Mouse (Mus musculus): ENCODE measurements at regions not wholly inside any gene's neighbourhood (a gene's known extent, or its start where the extent isn't known, plus 50 kb on each side); places are given as distances from the start of the nearest gene placed in this dataset.

- H3K4me2 ChIP-seq, result no peak overlapping the region
- H3K36me3 ChIP-seq (ENCODE audit: insufficient read depth), result no peaks in the 10 kb centered on the region
- H3K27me3 ChIP-seq (ENCODE audit: insufficient read depth, low read length), result no peaks in the 10 kb centered on the region
- ATAC-seq (ENCODE audit: insufficient read depth), result peak; percentile 64; the same call in 1 of the 2 replicates
- no peak for TF ChIP-seq CTCF (IDR thresholded peaks at IDR 0.05; ENCODE audit: low read depth)
- no peaks in the 10 kb centered on the region for H3K9me3 ChIP-seq (ENCODE audit: low read depth, low read length)
- peaks cover 16% of the 10 kb centered on the region for H3K4me1 ChIP-seq (ENCODE audit: insufficient read depth)
- no peak overlapping the region; the same call in 1 of the 2 replicates for H3K27ac ChIP-seq (ENCODE audit: low read depth)
- WGBS, result 40% methylated on average over 8 of the region's 8 CpGs
- DNase-seq, result peak; percentile 36
- no peak overlapping the region for H3K9ac ChIP-seq
- no peak overlapping the region for H3K4me3 ChIP-seq (ENCODE audit: low read depth, low read length)
Measured at GRCm38 (mm10) chr2:79548039-79548600, 87.0 kb upstream of the Itprid2 start.

DNA sequence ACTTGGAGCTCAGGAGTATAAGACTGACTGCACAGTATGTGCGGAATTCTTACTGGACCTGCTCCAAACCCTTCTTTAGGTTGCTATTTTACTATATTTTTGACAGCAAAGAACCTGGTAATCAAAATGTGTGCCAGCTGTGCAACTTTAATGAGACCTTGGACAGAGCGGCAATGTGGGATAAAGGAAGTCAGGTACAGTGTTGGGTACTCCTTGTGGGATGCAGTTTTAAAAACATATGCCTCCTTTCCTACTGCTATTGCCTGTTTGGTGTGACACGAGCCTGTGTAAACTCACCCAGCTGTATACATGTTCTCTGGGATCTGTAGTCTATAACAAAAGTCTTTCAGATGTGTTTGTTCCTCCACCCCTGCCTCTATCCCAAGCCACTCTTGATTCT, 85.4 kb upstream of the Itprid2 start:
- 74% methylated on average over 3 of the region's 3 CpGs for WGBS
- Histone ChIP-seq H3K27ac (ENCODE audit: low read depth) (no peak overlapping the region), H3K4me3 (ENCODE audit: low read depth, low read length) (no peak overlapping the region), H3K9ac (no peak overlapping the region), H3K9me3 (ENCODE audit: low read depth, low read length) (no peaks in the 10 kb centered on the region), H3K4me1 (ENCODE audit: insufficient read depth) (peaks cover 9% of the 10 kb centered on the region), H3K36me3 (ENCODE audit: insufficient read depth) (no peaks in the 10 kb centered on the region), H3K4me2 (no peak overlapping the region), H3K27me3 (ENCODE audit: insufficient read depth, low read length) (no peaks in the 10 kb centered on the region)
- TF ChIP-seq CTCF (IDR thresholded peaks at IDR 0.05; ENCODE audit: low read depth), result no peak
- ATAC-seq (ENCODE audit: insufficient read depth), result no peak
- DNase-seq, result no peak

GRCm38 (mm10) chr2:79550432-79550831, 84.7 kb upstream of the Itprid2 start:
- 83% methylated on average over 3 of the region's 3 CpGs for WGBS
- ATAC-seq (ENCODE audit: insufficient read depth) (no peak), DNase-seq (no peak)
- Histone ChIP-seq H3K9me3 (ENCODE audit: low read depth, low read length) (no peaks in the 10 kb centered on the region), H3K9ac (no peak overlapping the region), H3K36me3 (ENCODE audit: insufficient read depth) (no peaks in the 10 kb centered on the region), H3K27me3 (ENCODE audit: insufficient read depth, low read length) (no peaks in the 10 kb centered on the region), H3K4me1 (ENCODE audit: insufficient read depth) (peaks cover 8% of the 10 kb centered on the region; the same call in 1 of the 2 replicates), H3K4me3 (ENCODE audit: low read depth, low read length) (no peak overlapping the region), H3K4me2 (no peak overlapping the region), H3K27ac (ENCODE audit: low read depth) (no peak overlapping the region)
- no peak for TF ChIP-seq CTCF (IDR thresholded peaks at IDR 0.05; ENCODE audit: low read depth)

GRCm38 (mm10) chr2:79552481-79552880, 82.7 kb upstream of the Itprid2 start:
- ATAC-seq (ENCODE audit: insufficient read depth) (no peak), DNase-seq (no peak)
- no peaks in the 10 kb centered on the region for H3K9me3 ChIP-seq (ENCODE audit: low read depth, low read length)
- no peak overlapping the region for H3K4me3 ChIP-seq (ENCODE audit: low read depth, low read length)
- no peak overlapping the region for H3K27ac ChIP-seq (ENCODE audit: low read depth)
- no peak for TF ChIP-seq CTCF (IDR thresholded peaks at IDR 0.05; ENCODE audit: low read depth)
- no peaks in the 10 kb centered on the region for H3K27me3 ChIP-seq (ENCODE audit: insufficient read depth, low read length)
- H3K9ac ChIP-seq, result no peak overlapping the region
- H3K4me2 ChIP-seq, result no peak overlapping the region
- H3K4me1 ChIP-seq (ENCODE audit: insufficient read depth), result peaks cover 6% of the 10 kb centered on the region; the same call in 1 of the 2 replicates
- no peaks in the 10 kb centered on the region for H3K36me3 ChIP-seq (ENCODE audit: insufficient read depth)
- WGBS, result 82% methylated on average over 5 of the region's 5 CpGs

DNA sequence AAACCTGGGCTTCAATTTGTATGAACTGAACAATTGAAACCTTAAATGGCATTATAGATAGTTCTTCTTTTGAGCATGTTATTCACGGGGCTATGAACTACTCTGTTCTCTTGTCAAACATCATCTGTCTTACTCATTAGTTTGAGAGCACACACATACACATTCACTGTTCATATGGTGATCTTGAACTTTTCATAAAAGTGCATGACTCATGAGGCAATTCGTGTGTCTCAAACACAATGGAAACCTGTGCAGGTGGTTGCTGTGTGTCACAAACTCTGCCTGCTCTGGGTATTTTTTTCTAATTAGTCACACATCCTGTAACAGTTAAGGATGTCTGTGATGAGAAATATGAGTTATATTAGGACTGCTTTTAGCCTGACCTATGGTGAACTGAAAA, 79.8 kb upstream of the Itprid2 start:
- WGBS, result 63% methylated on average over 2 of the region's 2 CpGs
- H3K9ac ChIP-seq, result no peak overlapping the region

GRCm38 (mm10) chr2:79557361-79557760, 77.8 kb upstream of the Itprid2 start:
- no peaks in the 10 kb centered on the region for H3K4me1 ChIP-seq (ENCODE audit: insufficient read depth)
- H3K9me3 ChIP-seq (ENCODE audit: low read depth, low read length), result no peaks in the 10 kb centered on the region
- H3K27ac ChIP-seq (ENCODE audit: low read depth), result no peak overlapping the region
- H3K4me2 ChIP-seq, result no peak overlapping the region
- no peak overlapping the region for H3K9ac ChIP-seq
- H3K27me3 ChIP-seq (ENCODE audit: insufficient read depth, low read length), result no peaks in the 10 kb centered on the region
- TF ChIP-seq CTCF (IDR thresholded peaks at IDR 0.05; ENCODE audit: low read depth), result no peak
- 86% methylated on average over 3 of the region's 3 CpGs for WGBS
- H3K36me3 ChIP-seq (ENCODE audit: insufficient read depth), result no peaks in the 10 kb centered on the region
- no peak for ATAC-seq (ENCODE audit: insufficient read depth)
- no peak overlapping the region for H3K4me3 ChIP-seq (ENCODE audit: low read depth, low read length)
- DNase-seq, result no peak

More for the DNA sequence above, 79.8 kb upstream of the Itprid2 start:
- Histone ChIP-seq H3K27me3 (ENCODE audit: insufficient read depth, low read length) (no peaks in the 10 kb centered on the region), H3K4me2 (no peak overlapping the region), H3K4me3 (ENCODE audit: low read depth, low read length) (no peak overlapping the region), H3K36me3 (ENCODE audit: insufficient read depth) (no peaks in the 10 kb centered on the region), H3K27ac (ENCODE audit: low read depth) (no peak overlapping the region), H3K9me3 (ENCODE audit: low read depth, low read length) (no peaks in the 10 kb centered on the region), H3K4me1 (ENCODE audit: insufficient read depth) (no peaks in the 10 kb centered on the region)
- DNase-seq (no peak), ATAC-seq (ENCODE audit: insufficient read depth) (no peak)
- TF ChIP-seq CTCF (IDR thresholded peaks at IDR 0.05; ENCODE audit: low read depth), result no peak

DNA sequence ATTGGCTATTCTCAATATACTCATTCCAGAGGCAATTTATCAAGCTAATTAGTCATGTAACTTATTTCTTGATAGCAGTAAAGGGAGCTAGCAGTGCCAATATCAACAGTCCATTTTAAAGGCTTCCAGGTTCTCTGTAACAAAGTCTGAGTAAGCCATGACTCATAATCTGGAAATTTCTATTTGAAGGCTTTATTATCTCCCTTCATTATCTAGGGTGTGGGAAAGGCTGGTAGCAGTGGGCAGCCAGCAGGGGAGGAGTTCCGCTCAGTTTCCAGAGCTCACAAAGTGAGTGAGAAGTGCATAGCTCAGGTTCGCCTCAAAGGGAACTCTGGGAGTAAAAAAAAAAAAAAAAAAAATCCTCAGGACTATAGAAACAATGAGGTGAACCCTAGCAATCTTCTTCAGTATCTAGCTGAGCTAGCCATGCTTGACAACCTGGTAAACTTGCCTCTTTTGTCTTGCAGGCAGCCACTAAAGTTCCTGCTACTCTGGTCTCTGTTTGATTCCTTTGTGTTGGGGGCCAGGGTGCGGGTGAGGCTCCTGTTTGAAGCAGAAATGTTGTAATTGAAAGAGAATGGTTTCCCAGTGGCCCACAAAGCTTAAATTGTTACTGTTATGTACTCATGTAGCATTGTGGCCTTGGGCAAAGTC, 68.7 kb upstream of the Itprid2 start:
- H3K4me1 ChIP-seq (ENCODE audit: insufficient read depth), result no peaks in the 10 kb centered on the region
- TF ChIP-seq CTCF (IDR thresholded peaks at IDR 0.05; ENCODE audit: low read depth), result no peak
- H3K4me3 ChIP-seq (ENCODE audit: low read depth, low read length), result no peak overlapping the region
- no peak overlapping the region for H3K27ac ChIP-seq (ENCODE audit: low read depth)
- H3K36me3 ChIP-seq (ENCODE audit: insufficient read depth), result no peaks in the 10 kb centered on the region
- no peaks in the 10 kb centered on the region for H3K27me3 ChIP-seq (ENCODE audit: insufficient read depth, low read length)
- 28% methylated on average over 3 of the region's 3 CpGs for WGBS
- no peaks in the 10 kb centered on the region for H3K9me3 ChIP-seq (ENCODE audit: low read depth, low read length)
- H3K4me2 ChIP-seq, result no peak overlapping the region
- no peak overlapping the region for H3K9ac ChIP-seq
- no peak for ATAC-seq (ENCODE audit: insufficient read depth)
- no peak for DNase-seq

All from lung, embryonic 14.5 days (tissue).